Mouse (Mus musculus): ENCODE data around the gene Prkce. TPM values are rescaled to one million over a fixed set of nuclear protein-coding genes. Genes with fewer than 3 reads are reported as not detected.
"Not testable (repeated sequence)": the region's sequence is repeated elsewhere in the genome, so short reads cannot be mapped to it uniquely, and the experiment has no call there.

Prkce gene
- polyA plus RNA-seq, 1 experiment from 2014 or later = 0.77 TPM

GRCm38 (mm10) chr17:86470160-86470559 is 302.6 kb downstream of the Prkce start:
- no peak for ATAC-seq (ENCODE audit: low read depth)
- H3K4me1 ChIP-seq (ENCODE audit: control insufficient read depth, low read depth, low read length) = peaks cover 3% of the 10 kb centered on the region

GRCm38 (mm10) chr17:86471684-86472083 is 304.1 kb downstream of the Prkce start:
- 43% methylated on average over 5 of the region's 5 CpGs for WGBS (ENCODE audit: insufficient replicate concordance)
- Histone ChIP-seq H3K9me3 (replicated peaks; ENCODE audit: control insufficient read depth, low read length) (no peaks in the 10 kb centered on the region), H3K36me3 (ENCODE audit: control insufficient read depth, insufficient read depth) (no peaks in the 10 kb centered on the region), H3K27me3 (ENCODE audit: control insufficient read depth, insufficient read depth, low read depth, low read length) (no peaks in the 10 kb centered on the region), H3K4me2 (ENCODE audit: low read depth, low read length) (no peak overlapping the region), H3K4me1 (ENCODE audit: control insufficient read depth, low read depth, low read length) (peaks cover 3% of the 10 kb centered on the region), H3K4me3 (ENCODE audit: low read depth, low read length) (no peak overlapping the region), H3K9ac (ENCODE audit: low read depth, low read length) (no peak overlapping the region), H3K27ac (ENCODE audit: low read length) (no peak overlapping the region)
- no peak for ATAC-seq (ENCODE audit: low read depth)

More at GRCm38 (mm10) chr17:86470160-86470559, 302.6 kb downstream of the Prkce start:
- H3K36me3 ChIP-seq (ENCODE audit: control insufficient read depth, insufficient read depth) = no peaks in the 10 kb centered on the region
- H3K9ac ChIP-seq (ENCODE audit: low read depth, low read length) = no peak overlapping the region
- WGBS (ENCODE audit: insufficient replicate concordance) = 60% methylated on average over 5 of the region's 5 CpGs
- H3K27ac ChIP-seq (ENCODE audit: low read length) = no peak overlapping the region
- H3K4me2 ChIP-seq (ENCODE audit: low read depth, low read length) = no peak overlapping the region
- no peaks in the 10 kb centered on the region for H3K27me3 ChIP-seq (ENCODE audit: control insufficient read depth, insufficient read depth, low read depth, low read length)
- H3K4me3 ChIP-seq (ENCODE audit: low read depth, low read length) = no peak overlapping the region
- no peaks in the 10 kb centered on the region for H3K9me3 ChIP-seq (replicated peaks; ENCODE audit: control insufficient read depth, low read length)

DNA sequence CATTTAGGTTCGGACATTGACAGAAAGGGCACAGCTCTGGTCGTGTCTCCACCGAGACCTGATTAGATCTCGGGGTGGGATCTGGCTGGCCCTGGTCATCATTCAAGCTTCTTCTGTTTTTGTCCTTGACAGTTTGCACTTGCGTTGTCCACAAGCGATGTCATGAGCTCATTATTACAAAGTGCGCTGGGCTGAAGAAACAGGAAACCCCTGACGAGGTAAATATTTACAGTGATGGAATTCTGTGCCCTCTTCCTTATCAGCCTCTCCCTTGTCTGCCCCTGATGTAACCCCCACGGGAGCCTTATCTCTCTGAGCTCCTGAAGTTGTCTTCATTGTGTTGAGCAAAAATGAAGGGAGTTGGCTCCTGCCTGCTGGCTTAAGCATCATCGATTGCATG is 309.1 kb downstream of the Prkce start:
- Histone ChIP-seq H3K36me3 (ENCODE audit: control insufficient read depth, insufficient read depth) (no peaks in the 10 kb centered on the region), H3K27me3 (ENCODE audit: control insufficient read depth, insufficient read depth, low read depth, low read length) (no peaks in the 10 kb centered on the region), H3K4me1 (ENCODE audit: control insufficient read depth, low read depth, low read length) (no peaks in the 10 kb centered on the region), H3K9ac (ENCODE audit: low read depth, low read length) (no peak overlapping the region), H3K27ac (ENCODE audit: low read length) (no peak overlapping the region), H3K9me3 (replicated peaks; ENCODE audit: control insufficient read depth, low read length) (no peaks in the 10 kb centered on the region), H3K4me3 (ENCODE audit: low read depth, low read length) (no peak overlapping the region), H3K4me2 (ENCODE audit: low read depth, low read length) (no peak overlapping the region)
- ATAC-seq (ENCODE audit: low read depth) = no peak
- WGBS (ENCODE audit: insufficient replicate concordance) = 46% methylated on average over 10 of the region's 10 CpGs

GRCm38 (mm10) chr17:86477401-86477800 is 309.8 kb downstream of the Prkce start:
- not testable (repeated sequence) for H3K27me3 ChIP-seq (ENCODE audit: control insufficient read depth, insufficient read depth, low read depth, low read length); H3K36me3 ChIP-seq (ENCODE audit: control insufficient read depth, insufficient read depth); H3K9ac ChIP-seq (ENCODE audit: low read depth, low read length); H3K9me3 ChIP-seq (replicated peaks; ENCODE audit: control insufficient read depth, low read length); H3K4me1 ChIP-seq (ENCODE audit: control insufficient read depth, low read depth, low read length); ATAC-seq (ENCODE audit: low read depth); H3K4me2 ChIP-seq (ENCODE audit: low read depth, low read length); H3K27ac ChIP-seq (ENCODE audit: low read length); H3K4me3 ChIP-seq (ENCODE audit: low read depth, low read length)

GRCm38 (mm10) chr17:86479406-86479805 is 311.8 kb downstream of the Prkce start:
- WGBS (ENCODE audit: insufficient replicate concordance) = 48% methylated on average over 10 of the region's 10 CpGs
- no peak overlapping the region for H3K4me2 ChIP-seq (ENCODE audit: low read depth, low read length)
- H3K36me3 ChIP-seq (ENCODE audit: control insufficient read depth, insufficient read depth) = no peaks in the 10 kb centered on the region
- no peaks in the 10 kb centered on the region for H3K9me3 ChIP-seq (replicated peaks; ENCODE audit: control insufficient read depth, low read length)
- no peak overlapping the region for H3K27ac ChIP-seq (ENCODE audit: low read length)
- H3K4me3 ChIP-seq (ENCODE audit: low read depth, low read length) = no peak overlapping the region
- no peak overlapping the region for H3K9ac ChIP-seq (ENCODE audit: low read depth, low read length)
- no peaks in the 10 kb centered on the region for H3K27me3 ChIP-seq (ENCODE audit: control insufficient read depth, insufficient read depth, low read depth, low read length)
- no peak for ATAC-seq (ENCODE audit: low read depth)
- no peaks in the 10 kb centered on the region; the same call in 1 of the 2 replicates for H3K4me1 ChIP-seq (ENCODE audit: control insufficient read depth, low read depth, low read length)

- ATAC-seq (ENCODE audit: low read depth) = no peak
Observed at GRCm38 (mm10) chr17:86482675-86483074, 315.1 kb downstream of the Prkce start.

DNA sequence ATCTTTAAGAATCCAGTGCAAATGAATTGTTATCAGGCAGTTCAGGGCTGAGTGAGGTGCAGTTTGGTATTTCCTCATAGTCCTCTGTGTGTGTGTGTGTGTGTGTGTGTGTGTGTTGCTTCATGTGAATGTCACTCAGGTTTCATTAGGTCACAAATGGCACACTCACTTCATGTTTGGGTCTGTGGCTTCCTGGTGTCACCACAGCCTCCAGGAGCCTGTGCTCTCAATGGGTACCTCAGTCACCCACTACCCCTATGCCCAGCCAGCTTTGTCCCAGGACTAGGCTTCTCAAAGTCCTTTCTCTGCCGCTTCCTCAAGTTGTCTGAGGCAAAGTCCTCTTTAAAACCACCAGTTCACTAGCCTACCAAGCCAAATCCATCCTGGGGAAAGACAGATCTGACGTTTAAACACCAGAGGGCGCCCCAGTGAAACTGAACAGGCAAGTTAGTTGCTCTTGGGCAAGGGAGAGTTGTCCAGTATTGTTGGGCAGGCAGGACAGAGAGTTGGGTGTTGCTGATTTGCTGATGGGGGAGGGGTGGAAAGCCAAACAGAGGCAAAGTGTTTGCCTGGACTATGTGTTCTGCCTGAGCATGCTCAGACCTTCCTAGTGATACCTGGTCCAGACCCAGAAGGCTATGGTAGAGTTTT is 316.6 kb downstream of the Prkce start:
- H3K27ac ChIP-seq (ENCODE audit: low read length) = no peak overlapping the region
- no peak overlapping the region for H3K4me3 ChIP-seq (ENCODE audit: low read depth, low read length)
- H3K36me3 ChIP-seq (ENCODE audit: control insufficient read depth, insufficient read depth) = no peaks in the 10 kb centered on the region
- no peaks in the 10 kb centered on the region for H3K27me3 ChIP-seq (ENCODE audit: control insufficient read depth, insufficient read depth, low read depth, low read length)
- 0% methylated on average over 3 of the region's 3 CpGs for WGBS (ENCODE audit: insufficient replicate concordance)
- ATAC-seq (ENCODE audit: low read depth) = peak; percentile 80
- H3K9ac ChIP-seq (ENCODE audit: low read depth, low read length) = no peak overlapping the region
- no peaks in the 10 kb centered on the region; the same call in 1 of the 2 replicates for H3K4me1 ChIP-seq (ENCODE audit: control insufficient read depth, low read depth, low read length)
- no peaks in the 10 kb centered on the region for H3K9me3 ChIP-seq (replicated peaks; ENCODE audit: control insufficient read depth, low read length)
- H3K4me2 ChIP-seq (ENCODE audit: low read depth, low read length) = no peak overlapping the region

More at GRCm38 (mm10) chr17:86482675-86483074, 315.1 kb downstream of the Prkce start:
- H3K4me2 ChIP-seq (ENCODE audit: low read depth, low read length) = no peak overlapping the region
- 67% methylated on average over 10 of the region's 10 CpGs for WGBS (ENCODE audit: insufficient replicate concordance)
- no peak overlapping the region for H3K9ac ChIP-seq (ENCODE audit: low read depth, low read length)
- H3K27ac ChIP-seq (ENCODE audit: low read length) = no peak overlapping the region
- no peaks in the 10 kb centered on the region; the same call in 1 of the 2 replicates for H3K4me1 ChIP-seq (ENCODE audit: control insufficient read depth, low read depth, low read length)
- no peak overlapping the region for H3K4me3 ChIP-seq (ENCODE audit: low read depth, low read length)
- H3K9me3 ChIP-seq (replicated peaks; ENCODE audit: control insufficient read depth, low read length) = no peaks in the 10 kb centered on the region
- no peaks in the 10 kb centered on the region for H3K36me3 ChIP-seq (ENCODE audit: control insufficient read depth, insufficient read depth)
- no peaks in the 10 kb centered on the region for H3K27me3 ChIP-seq (ENCODE audit: control insufficient read depth, insufficient read depth, low read depth, low read length)

- H3K4me1 ChIP-seq (ENCODE audit: control insufficient read depth, low read depth, low read length) = no peaks in the 10 kb centered on the region; the same call in 1 of the 2 replicates
- no peaks in the 10 kb centered on the region for H3K36me3 ChIP-seq (ENCODE audit: control insufficient read depth, insufficient read depth)
- no peak overlapping the region for H3K9ac ChIP-seq (ENCODE audit: low read depth, low read length)
- H3K4me3 ChIP-seq (ENCODE audit: low read depth, low read length) = no peak overlapping the region
- no peak for ATAC-seq (ENCODE audit: low read depth)
- 46% methylated on average over 5 of the region's 5 CpGs for WGBS (ENCODE audit: insufficient replicate concordance)
- H3K27ac ChIP-seq (ENCODE audit: low read length) = no peak overlapping the region
- no peaks in the 10 kb centered on the region for H3K27me3 ChIP-seq (ENCODE audit: control insufficient read depth, insufficient read depth, low read depth, low read length)
- no peak overlapping the region for H3K4me2 ChIP-seq (ENCODE audit: low read depth, low read length)
- no peaks in the 10 kb centered on the region for H3K9me3 ChIP-seq (replicated peaks; ENCODE audit: control insufficient read depth, low read length)
Observed at GRCm38 (mm10) chr17:86486657-86487056, 319.1 kb downstream of the Prkce start.

- no peak overlapping the region for H3K27ac ChIP-seq (ENCODE audit: low read length)
- no peak overlapping the region for H3K4me2 ChIP-seq (ENCODE audit: low read depth, low read length)
- 28% methylated on average over 3 of the region's 3 CpGs for WGBS (ENCODE audit: insufficient replicate concordance)
- H3K27me3 ChIP-seq (ENCODE audit: control insufficient read depth, insufficient read depth, low read depth, low read length) = no peaks in the 10 kb centered on the region
- H3K36me3 ChIP-seq (ENCODE audit: control insufficient read depth, insufficient read depth) = no peaks in the 10 kb centered on the region
- no peak overlapping the region for H3K4me3 ChIP-seq (ENCODE audit: low read depth, low read length)
- H3K9ac ChIP-seq (ENCODE audit: low read depth, low read length) = no peak overlapping the region
- H3K9me3 ChIP-seq (replicated peaks; ENCODE audit: control insufficient read depth, low read length) = no peaks in the 10 kb centered on the region
- ATAC-seq (ENCODE audit: low read depth) = no peak; the same call in 1 of the 2 replicates
- no peaks in the 10 kb centered on the region; the same call in 1 of the 2 replicates for H3K4me1 ChIP-seq (ENCODE audit: control insufficient read depth, low read depth, low read length)
Observed at GRCm38 (mm10) chr17:86487450-86487849, 319.9 kb downstream of the Prkce start.
